Mouse (Mus musculus): ENCODE results near the gene Lonrf2.

Gene Lonrf2

GRCm38 (mm10) chr1:38769920-38770319 is 66.6 kb downstream of the Lonrf2 start:
- peak; percentile 75 for DNase-seq (ENCODE audit: low read depth, low spot score)

DNA sequence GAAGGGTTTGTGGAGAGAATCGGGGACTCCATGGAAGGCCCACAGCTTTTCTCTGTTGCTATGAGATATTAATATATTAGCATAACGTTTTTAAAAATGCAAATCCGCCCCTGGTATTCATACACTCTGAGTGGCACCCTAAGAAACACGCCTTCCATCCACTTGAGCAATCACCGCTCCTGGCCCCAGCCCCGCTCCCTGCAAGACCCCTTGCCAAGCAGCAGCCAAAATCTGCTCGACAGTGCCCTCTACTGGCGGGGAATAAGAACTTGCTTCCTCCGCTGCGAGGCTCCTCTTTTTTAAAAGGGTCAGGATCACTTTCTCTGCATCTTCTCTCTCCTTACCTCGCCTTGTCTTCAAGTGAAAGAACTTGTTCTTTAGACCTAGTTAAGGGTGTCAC is 68.7 kb downstream of the Lonrf2 start:
- peak; percentile 76 for DNase-seq (ENCODE audit: low read depth, low spot score)

GRCm38 (mm10) chr1:38766661-38767572 is 69.6 kb downstream of the Lonrf2 start:
- no peak for DNase-seq (ENCODE audit: low read depth, low spot score)

- DNase-seq (ENCODE audit: low read depth, low spot score): no peak
Measured at GRCm38 (mm10) chr1:38766254-38766653, 70.3 kb downstream of the Lonrf2 start.

DNA sequence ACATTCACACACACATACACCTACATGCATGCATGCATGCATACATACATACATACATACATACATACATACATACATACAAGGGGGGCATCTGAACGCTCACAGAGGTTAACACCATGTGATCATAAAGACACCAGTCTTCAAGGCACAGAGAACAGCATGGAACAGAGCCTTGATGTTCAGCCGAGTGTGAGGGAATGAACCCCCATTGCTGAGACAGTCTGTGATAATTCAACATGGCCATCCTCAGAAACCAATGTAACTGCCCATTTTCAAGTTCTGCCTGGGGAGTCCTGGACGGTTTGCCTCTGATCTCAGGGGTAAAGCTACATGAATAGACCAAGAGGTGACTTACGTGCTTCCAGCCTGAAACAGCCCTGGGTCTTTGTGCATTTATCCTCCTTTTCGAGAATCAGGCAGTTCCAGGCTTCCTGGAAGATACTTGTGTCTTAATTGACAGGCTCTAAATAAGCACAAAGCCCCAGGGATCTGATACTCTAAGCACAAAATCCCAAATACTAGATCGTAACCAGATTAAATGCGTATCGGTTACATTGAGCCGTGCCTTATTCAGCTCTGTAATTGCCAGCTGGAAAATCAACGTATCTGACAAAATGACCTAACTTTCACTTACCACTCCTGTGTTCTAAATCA is 72.4 kb downstream of the Lonrf2 start:
- no peak for DNase-seq (ENCODE audit: low read depth, low spot score)

DNA sequence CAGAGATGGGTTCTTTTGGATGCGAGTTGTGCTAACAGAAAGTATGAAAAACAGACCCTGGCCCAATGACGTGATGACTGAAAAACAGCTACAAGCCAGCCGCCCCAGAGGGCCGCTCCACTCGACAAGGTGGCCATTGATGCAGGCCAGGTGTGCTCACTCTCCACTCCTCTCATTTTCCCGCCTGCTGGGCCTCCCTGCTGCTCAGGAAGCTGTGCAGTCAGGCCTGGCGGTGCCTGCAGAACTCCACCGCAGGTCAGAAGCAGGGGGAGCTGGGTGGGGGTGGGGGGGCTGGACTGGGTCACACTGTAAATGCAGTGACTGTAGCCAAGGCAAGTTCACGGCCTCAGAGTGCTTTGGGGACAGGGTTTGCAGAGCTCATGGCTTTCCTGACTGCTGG is 76.1 kb downstream of the Lonrf2 start:
- no peak for DNase-seq (ENCODE audit: low read depth, low spot score)

- no peak for DNase-seq (ENCODE audit: low read depth, low spot score)
Measured at GRCm38 (mm10) chr1:38757791-38758403, 78.6 kb downstream of the Lonrf2 start.

- no peak for DNase-seq (ENCODE audit: low read depth, low spot score)
Measured at GRCm38 (mm10) chr1:38743863-38744262, 92.6 kb downstream of the Lonrf2 start.

Data from CD4-positive, CD25-positive, alpha-beta regulatory T cell, adult 2 months (primary cell).